Mouse (Mus musculus) gastrocnemius, postnatal 4 days (tissue): ENCODE measurements at regions not wholly inside any gene's neighbourhood (a gene's known extent, or its start where the extent isn't known, plus 50 kb on each side); places are given as distances from the start of the nearest gene placed in this dataset.
"Not testable (repeated sequence)": the region's sequence is repeated elsewhere in the genome, so short reads cannot be mapped to it uniquely, and the experiment has no call there.

Experiments
- DNase-seq, 2 experiments: peaks; one replicate each; pipeline ENCODE4 v3.0.0; 2021 to 2022; ENCODE audit warnings: low spot score in 2 of 2, mixed read lengths in 2 of 2

- DNase-seq = no peak
Measured at GRCm38 (mm10) chr1:137227098-137227485, 266.8 kb upstream of the Nr5a2 start.

- no peak for DNase-seq
Measured at GRCm38 (mm10) chr1:137226479-137227097, 266.3 kb upstream of the Nr5a2 start.

GRCm38 (mm10) chr1:137225418-137225817, 265.2 kb upstream of the Nr5a2 start:
- DNase-seq = no peak

GRCm38 (mm10) chr1:137223052-137223451, 262.8 kb upstream of the Nr5a2 start:
- no peak for DNase-seq

GRCm38 (mm10) chr1:137221087-137222057, 261.1 kb upstream of the Nr5a2 start:
- no peak for DNase-seq

GRCm38 (mm10) chr1:137220226-137220625, 260.0 kb upstream of the Nr5a2 start:
- DNase-seq = no peak

- no peak for DNase-seq
Measured at GRCm38 (mm10) chr1:137218611-137219010, 258.4 kb upstream of the Nr5a2 start.

GRCm38 (mm10) chr1:137218096-137218495, 257.8 kb upstream of the Nr5a2 start:
- DNase-seq = no peak

- DNase-seq = no peak
Measured at GRCm38 (mm10) chr1:137217206-137217605, 257.0 kb upstream of the Nr5a2 start.

- DNase-seq = not testable (repeated sequence)
Measured at GRCm38 (mm10) chr1:137214328-137214727, 254.1 kb upstream of the Nr5a2 start.

- DNase-seq = no peak
Measured at GRCm38 (mm10) chr1:137213717-137214116, 253.5 kb upstream of the Nr5a2 start.

- no peak for DNase-seq
Measured at GRCm38 (mm10) chr1:137212856-137213255, 252.6 kb upstream of the Nr5a2 start.

GRCm38 (mm10) chr1:137204371-137204770, 244.1 kb upstream of the Nr5a2 start:
- no peak for DNase-seq

GRCm38 (mm10) chr1:137203512-137203911, 243.3 kb upstream of the Nr5a2 start:
- no peak for DNase-seq

- no peak for DNase-seq
Measured at GRCm38 (mm10) chr1:137200931-137201330, 240.7 kb upstream of the Nr5a2 start.

GRCm38 (mm10) chr1:137195962-137196361, 235.7 kb upstream of the Nr5a2 start:
- DNase-seq = no peak

- DNase-seq = no peak
Measured at GRCm38 (mm10) chr1:137195065-137195620, 234.9 kb upstream of the Nr5a2 start.

GRCm38 (mm10) chr1:137178231-137178630, 218.0 kb upstream of the Nr5a2 start:
- no peak for DNase-seq

GRCm38 (mm10) chr1:137176696-137177095, 216.4 kb upstream of the Nr5a2 start:
- DNase-seq = no peak

GRCm38 (mm10) chr1:137174081-137174480, 213.8 kb upstream of the Nr5a2 start:
- DNase-seq = no peak

- no peak for DNase-seq
Measured at GRCm38 (mm10) chr1:137172128-137172527, 211.9 kb upstream of the Nr5a2 start.

GRCm38 (mm10) chr1:137171451-137171850, 211.2 kb upstream of the Nr5a2 start:
- DNase-seq = no peak
